33 mouse cellular contexts compared by ENCODE assay signal in genomic region chr3:61503178-61503577, GRCm38 (mm10).
"Had no signal": no experiment of that assay in that cellular context is flagged by ENCODE, and none has a peak within 500 bp of the region (broad histone marks: within the 10 kb centered on the region; RNA-seq: fewer than 3 reads in every experiment).

No protein-coding gene starts in this region.

- H3K9me3 ChIP-seq: limb, embryonic 10.5 days; limb, embryonic 12.5 days; limb, embryonic 13.5 days; limb, embryonic 15.5 days; liver, embryonic 12.5 days; liver, embryonic 13.5 days; liver, embryonic 15.5 days; lung, embryonic 15.5 days; megakaryocyte, embryonic 14.5 days; midbrain, embryonic 10.5 days; midbrain, embryonic 12.5 days; midbrain, embryonic 13.5 days; midbrain, embryonic 15.5 days; neural tube, embryonic 12.5 days; neural tube, embryonic 13.5 days had no signal

- H3K4me2 ChIP-seq: limb, embryonic 12.5 days; limb, embryonic 13.5 days; limb, embryonic 15.5 days; liver, embryonic 11.5 days; liver, embryonic 12.5 days; liver, embryonic 13.5 days; liver, embryonic 15.5 days; lung, embryonic 14.5 days; lung, embryonic 15.5 days; midbrain, embryonic 11.5 days; midbrain, embryonic 12.5 days; midbrain, embryonic 13.5 days; midbrain, embryonic 15.5 days; neural tube, embryonic 12.5 days; neural tube, embryonic 13.5 days had no signal

- ATAC-seq: liver, embryonic 12.5 days; liver, postnatal 0 days; lung, postnatal 0 days; midbrain, embryonic 13.5 days; midbrain, embryonic 15.5 days; midbrain, embryonic 16.5 days had no signal

- H3K4me1 ChIP-seq: limb, embryonic 10.5 days; limb, embryonic 12.5 days; limb, embryonic 13.5 days; limb, embryonic 15.5 days; liver, embryonic 12.5 days; liver, embryonic 13.5 days; liver, embryonic 15.5 days; lung, embryonic 15.5 days; megakaryocyte, embryonic 14.5 days; midbrain, embryonic 10.5 days; midbrain, embryonic 12.5 days; midbrain, embryonic 13.5 days; midbrain, embryonic 15.5 days; neural tube, embryonic 12.5 days; neural tube, embryonic 13.5 days had no signal

- H3K27ac ChIP-seq: limb, embryonic 10.5 days; limb, embryonic 12.5 days; limb, embryonic 13.5 days; limb, embryonic 15.5 days; liver, embryonic 12.5 days; liver, embryonic 13.5 days; liver, embryonic 14.5 days; liver, embryonic 15.5 days; lung, embryonic 15.5 days; macrophage; midbrain, embryonic 10.5 days; midbrain, embryonic 12.5 days; midbrain, embryonic 13.5 days; midbrain, embryonic 15.5 days; neural tube, embryonic 12.5 days; neural tube, embryonic 13.5 days had no signal

- H3K36me3 ChIP-seq: limb, embryonic 10.5 days; limb, embryonic 12.5 days; limb, embryonic 13.5 days; limb, embryonic 15.5 days; liver, embryonic 12.5 days; liver, embryonic 13.5 days; liver, embryonic 15.5 days; lung, embryonic 15.5 days; midbrain, embryonic 10.5 days; midbrain, embryonic 12.5 days; midbrain, embryonic 13.5 days; midbrain, embryonic 15.5 days; neural tube, embryonic 12.5 days; neural tube, embryonic 13.5 days had no signal

- H3K4me3 ChIP-seq: limb, embryonic 10.5 days; limb, embryonic 12.5 days; limb, embryonic 13.5 days; limb, embryonic 15.5 days; liver, embryonic 12.5 days; liver, embryonic 13.5 days; liver, embryonic 15.5 days; lung, embryonic 15.5 days; megakaryocyte, embryonic 14.5 days; midbrain, embryonic 10.5 days; midbrain, embryonic 12.5 days; midbrain, embryonic 13.5 days; midbrain, embryonic 15.5 days; myocyte; neural tube, embryonic 12.5 days; neural tube, embryonic 13.5 days had no signal

- DNase-seq: left cerebral cortex, postnatal 4 days; liver; liver, embryonic 13.5 days; liver, postnatal 0 days; lung, adult 18-20 months; lung, adult 2 months; lung, embryonic 14.5 days; lung, postnatal 10 days; lung, postnatal 14 days; lung, postnatal 36 days; lung, postnatal 4 days; midbrain, embryonic 14.5 days had no signal

- H3K27me3 ChIP-seq: limb, embryonic 12.5 days; limb, embryonic 13.5 days; limb, embryonic 15.5 days; liver, embryonic 12.5 days; liver, embryonic 13.5 days; liver, embryonic 15.5 days; lung, embryonic 15.5 days; megakaryocyte, embryonic 14.5 days; midbrain, embryonic 12.5 days; midbrain, embryonic 13.5 days; midbrain, embryonic 15.5 days; neural tube, embryonic 12.5 days; neural tube, embryonic 13.5 days had no signal

- H3K9ac ChIP-seq: limb, embryonic 12.5 days; limb, embryonic 13.5 days; limb, embryonic 15.5 days; liver, embryonic 12.5 days; liver, embryonic 13.5 days; liver, embryonic 14.5 days; liver, embryonic 15.5 days; liver, postnatal 0 days; lung, embryonic 14.5 days; lung, embryonic 15.5 days; midbrain, embryonic 12.5 days; midbrain, embryonic 13.5 days; midbrain, embryonic 15.5 days; neural tube, embryonic 12.5 days; neural tube, embryonic 13.5 days had no signal
